Mouse (Mus musculus): ENCODE measurements around the gene Lnx2. TPM values are rescaled to one million over a fixed set of nuclear protein-coding genes. Genes with fewer than 3 reads are reported as not detected.

Gene Lnx2
- total and polyA plus RNA-seq, 3 experiments: 20.3 to 30.1 (median 22.9) TPM

DNA sequence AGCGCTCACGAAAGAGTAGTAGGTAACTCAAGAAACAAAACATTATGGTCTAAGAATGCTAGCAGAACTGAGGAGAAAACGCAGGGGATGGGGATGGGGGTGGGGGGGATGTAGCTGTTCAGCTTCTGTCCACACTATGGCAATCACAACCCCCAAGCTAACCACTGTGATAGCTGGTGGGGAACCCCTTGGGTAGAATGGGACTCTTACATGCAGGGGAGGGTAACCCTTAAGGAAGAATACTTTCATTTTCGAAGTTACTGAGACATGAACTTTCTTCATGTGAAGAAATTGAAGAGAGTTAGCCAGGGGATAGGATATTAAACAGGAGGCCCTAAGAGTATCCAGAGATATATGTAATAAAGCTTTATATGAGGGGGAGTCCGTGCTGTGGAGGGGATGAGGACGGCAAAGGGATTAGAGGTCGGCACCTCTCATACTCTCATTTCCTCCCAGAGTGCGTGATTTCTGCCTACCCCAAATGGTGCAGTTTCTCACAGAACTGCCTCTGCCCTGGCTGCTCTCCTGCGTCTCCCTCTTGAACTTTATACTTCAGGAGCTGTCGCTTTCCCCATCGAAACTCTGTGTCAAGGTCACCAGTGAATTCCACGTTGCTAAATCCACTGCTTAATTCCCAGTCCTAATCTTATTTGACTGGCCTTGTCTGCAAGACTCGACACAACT is 25.4 kb downstream of the Lnx2 start:
- Histone ChIP-seq H3K27me3 (replicated peaks) (no peaks in the 10 kb centered on the region), H3K4me1 (ENCODE audit: control insufficient read depth in 1 of 2, insufficient read depth in 2 of 2) (peaks cover 11 to 68% of the 10 kb centered on the region in 2 experiments; a peak in 3 of 4 replicates), H3K79me2 (replicated peaks; ENCODE audit: control insufficient read depth, extremely low read depth, insufficient read depth, poor library complexity, severe bottlenecking) (peaks cover 79% of the 10 kb centered on the region), H3K4me3 (replicated peaks in 1 of 3; ENCODE audit: low read depth in 2 of 3, low read length in 2 of 3, poor library complexity in 1 of 3) (peak overlapping the region; percentile 49 to 57 (median 52)), H3K4me2 (ENCODE audit: insufficient read depth, low read depth, poor library complexity, severe bottlenecking) (peak overlapping the region; percentile 82), H3K9me3 (replicated peaks; ENCODE audit: low read length) (no peaks in the 10 kb centered on the region), H3K36me3 (replicated peaks in 1 of 2; ENCODE audit: control insufficient read depth in 1 of 2, insufficient read depth in 1 of 2, low read length in 1 of 2) (peaks cover 3 to 27% of the 10 kb centered on the region in 2 experiments), H3K27ac (ENCODE audit: insufficient read depth, low read depth) (peak overlapping the region; percentile 95), H3K9ac (ENCODE audit: insufficient read depth, low read depth) (peak overlapping the region; percentile 71)
- in situ Hi-C loops (cut with MboI; ENCODE audit: low pct_ligation_motif_present, low pct_unique_long_range_greater_than_20kb, low sequenced_read_pairs) (no loop called here), dilution Hi-C loops (cut with MboI; ENCODE audit: extremely low pct_ligation_motif_present, extremely low pct_unique_long_range_greater_than_20kb, low sequenced_read_pairs) (no loop called here)
- no peak for DNase-seq (ENCODE audit: extremely low read depth)
- peak; percentile 72; the same call in 1 of the 2 replicates for TF ChIP-seq CHD1 (IDR thresholded peaks at IDR 0.05; ENCODE audit: low read depth, low read length)
- no peak for TF ChIP-seq ZKSCAN1 (IDR thresholded peaks at IDR 0.05; ENCODE audit: borderline replicate concordance, low read depth, low read length)
- peak; percentile 55 for TF ChIP-seq ETS1 (conservative IDR thresholded peaks at IDR 0.05; ENCODE audit: low read depth, low read length)
- no peak for TF ChIP-seq MAFK (IDR thresholded peaks at IDR 0.05; ENCODE audit: insufficient replicate concordance, low read length)
- TF ChIP-seq CHD2 (IDR thresholded peaks at IDR 0.05; ENCODE audit: low read length): peak; percentile 29
- no peak for TF ChIP-seq JUN (IDR thresholded peaks at IDR 0.05; ENCODE audit: insufficient read depth, low read depth, low read length)
- peak; percentile 11; the same call in 1 of the 2 replicates for TF ChIP-seq POLR2A (IDR thresholded peaks at IDR 0.05; ENCODE audit: low read depth, low read length)
- TF ChIP-seq EP300 (IDR thresholded peaks at IDR 0.05; ENCODE audit: low read length): no peak
- 0 out of 2 replicates have a peak, but pooled peaks have one; percentile 26 for TF ChIP-seq SIN3A (IDR thresholded peaks at IDR 0.05; ENCODE audit: low read length)
- TF ChIP-seq ELF1 (IDR thresholded peaks at IDR 0.05; ENCODE audit: low read depth, low read length): peak; percentile 16; the same call in 1 of the 2 replicates
- 0 out of 2 replicates have a peak, but pooled peaks have one; percentile 4 for TF ChIP-seq TCF12 (IDR thresholded peaks at IDR 0.05; ENCODE audit: low read depth, low read length)
- 0 out of 2 replicates have a peak, but pooled peaks have one; percentile 26 for TF ChIP-seq TBP (conservative IDR thresholded peaks at IDR 0.05; ENCODE audit: low read depth, low read length)
- no peak for TF ChIP-seq MEF2A (IDR thresholded peaks at IDR 0.05; ENCODE audit: borderline replicate concordance, low read depth, low read length)
- peak; percentile 51; the same call in 1 of the 2 replicates for TF ChIP-seq IRF4 (IDR thresholded peaks at IDR 0.05; ENCODE audit: low read depth, low read length)
- TF ChIP-seq POLR2AphosphoS2 (IDR thresholded peaks at IDR 0.05; ENCODE audit: low read depth, low read length): no peak
- 0 out of 2 replicates have a peak, but pooled peaks have one; percentile 8 for TF ChIP-seq MAZ (IDR thresholded peaks at IDR 0.05; ENCODE audit: low read depth, low read length)

DNA sequence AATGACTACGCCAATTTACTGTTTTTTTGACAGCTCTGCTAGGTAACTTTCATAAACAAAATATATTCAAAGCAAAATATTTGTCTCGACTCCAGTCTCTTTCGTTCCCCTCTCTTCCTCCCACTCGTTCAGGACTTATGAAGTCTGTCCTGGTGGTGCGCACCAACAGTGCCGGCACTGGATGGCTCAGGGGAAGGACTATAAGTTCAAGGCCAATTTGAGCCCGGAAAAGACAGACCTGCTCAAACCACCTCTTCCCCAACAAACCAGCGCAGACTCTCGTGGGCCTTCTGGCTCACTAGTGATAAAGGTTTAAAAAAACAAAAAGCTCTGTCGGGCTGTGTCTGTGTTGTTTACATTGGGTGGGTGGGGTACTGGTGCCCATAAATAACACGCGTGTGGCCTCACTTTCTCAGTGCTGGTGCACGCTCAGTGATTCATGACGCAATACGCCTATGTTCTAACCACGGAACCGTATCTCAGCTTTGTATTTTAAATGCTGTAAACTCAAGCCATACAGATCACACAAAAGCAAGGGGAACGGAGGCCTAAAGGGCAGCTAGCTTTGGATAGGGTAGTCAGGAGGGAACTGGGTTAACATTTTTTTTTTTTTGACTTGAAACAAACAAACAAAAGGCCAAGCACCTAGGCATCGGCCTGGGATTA is 26.7 kb downstream of the Lnx2 start:
- peaks cover 7 to 37% of the 10 kb centered on the region in 2 experiments for H3K36me3 ChIP-seq (replicated peaks in 1 of 2; ENCODE audit: control insufficient read depth in 1 of 2, insufficient read depth in 1 of 2, low read length in 1 of 2)
- H3K4me3 ChIP-seq (replicated peaks in 1 of 3; ENCODE audit: low read depth in 2 of 3, low read length in 2 of 3, poor library complexity in 1 of 3): no peak overlapping the region
- H3K4me1 ChIP-seq (ENCODE audit: control insufficient read depth in 1 of 2, insufficient read depth in 2 of 2): peaks cover 12 to 66% of the 10 kb centered on the region in 2 experiments; a peak in 3 of 4 replicates
- TF ChIP-seq NRF1 (IDR thresholded peaks at IDR 0.05; ENCODE audit: low read depth, low read length): no peak
- no peak for TF ChIP-seq E2F4 (IDR thresholded peaks at IDR 0.05; ENCODE audit: insufficient replicate concordance, low read depth, low read length)
- TF ChIP-seq ZNF384 (IDR thresholded peaks at IDR 0.05; ENCODE audit: low read depth, low read length): 0 out of 2 replicates have a peak, but pooled peaks have one; percentile 16
- TF ChIP-seq MYC (IDR thresholded peaks at IDR 0.05; ENCODE audit: low read depth, low read length): no peak
- peak overlapping the region; percentile 71; the same call in 1 of the 2 replicates for H3K9ac ChIP-seq (ENCODE audit: insufficient read depth, low read depth)
- H3K27me3 ChIP-seq (replicated peaks): no peaks in the 10 kb centered on the region
- in situ Hi-C loops (cut with MboI; ENCODE audit: low pct_ligation_motif_present, low pct_unique_long_range_greater_than_20kb, low sequenced_read_pairs) (no loop called here), dilution Hi-C loops (cut with MboI; ENCODE audit: extremely low pct_ligation_motif_present, extremely low pct_unique_long_range_greater_than_20kb, low sequenced_read_pairs) (no loop called here)
- H3K9me3 ChIP-seq (replicated peaks; ENCODE audit: low read length): no peaks in the 10 kb centered on the region
- H3K79me2 ChIP-seq (replicated peaks; ENCODE audit: control insufficient read depth, extremely low read depth, insufficient read depth, poor library complexity, severe bottlenecking): peaks cover 87% of the 10 kb centered on the region
- no peak for DNase-seq (ENCODE audit: extremely low read depth)
- peak overlapping the region; percentile 82 for H3K4me2 ChIP-seq (ENCODE audit: insufficient read depth, low read depth, poor library complexity, severe bottlenecking)
- 0 out of 2 replicates have a peak overlapping the region, but pooled peaks have one; percentile 23 for H3K27ac ChIP-seq (ENCODE audit: insufficient read depth, low read depth)
